Comparison of ENCODE assay signal across 10 mouse cellular contexts in genomic region chr3:89898870-89899510, GRCm38 (mm10). TPM values are rescaled to one million over a fixed set of nuclear protein-coding genes. Genes with fewer than 3 reads are reported as not detected.
DNase-seq lines count a peak whose midpoint lies in the region; ATAC-seq lines count a peak whose summit lies in the region.
"Had no signal": no experiment of that assay in that cellular context is flagged by ENCODE, and none has a peak within 500 bp of the region (broad histone marks: within the 10 kb centered on the region; RNA-seq: fewer than 3 reads in every experiment).

No protein-coding gene starts in this region.

- no peak overlapping the region for H3K4me2 ChIP-seq in embryonic facial prominence, embryonic 14.5 days (ENCODE audit: low read depth, low read length)
- no peak overlapping the region for H3K4me2 ChIP-seq in lung, embryonic 15.5 days
- H3K4me2 ChIP-seq: midbrain, embryonic 12.5 days had no signal

- peak; percentile 22 for DNase-seq in embryonic facial prominence, embryonic 14.5 days (ENCODE audit: low spot score)
- no peak for DNase-seq in embryonic facial prominence, embryonic 10.5 days (ENCODE audit: low spot score)
- peak; percentile 92 for DNase-seq in adipocyte (ENCODE audit: low spot score)
- DNase-seq in kidney, adult 11 months: peak; percentile 37
- no peak for DNase-seq in T-cell, adult 2 months (ENCODE audit: low spot score)
- no peak for DNase-seq in left cerebral cortex, adult 8-10 months (ENCODE audit: low spot score in 2 of 2)

- H3K27ac ChIP-seq in embryonic facial prominence, embryonic 14.5 days (replicated peaks; ENCODE audit: low read depth, low read length): no peak overlapping the region
- H3K27ac ChIP-seq in embryonic facial prominence, embryonic 10.5 days (replicated peaks): no peak overlapping the region
- peak overlapping the region; percentile 69 for H3K27ac ChIP-seq in lung, embryonic 15.5 days
- H3K27ac ChIP-seq: hindbrain, postnatal 0 days; midbrain, embryonic 12.5 days had no signal

- no peak for ATAC-seq in embryonic facial prominence, embryonic 14.5 days (ENCODE audit: low read depth)
- ATAC-seq in lung, embryonic 15.5 days (ENCODE audit: borderline replicate concordance, extremely low read depth, low FRiP score, low TSS enrichment): peak; percentile 62; the same call in 1 of the 2 replicates
- ATAC-seq in cerebellum, adult (ENCODE audit: insufficient number of reproducible peaks, low FRiP score, low TSS enrichment): no peak
- ATAC-seq: hindbrain, postnatal 0 days had no signal

- no peak overlapping the region for H3K9ac ChIP-seq in embryonic facial prominence, embryonic 14.5 days (ENCODE audit: low read depth, low read length)
- H3K9ac ChIP-seq in lung, embryonic 15.5 days: no peak overlapping the region
- H3K9ac ChIP-seq: midbrain, embryonic 12.5 days had no signal

- whole genome bisulfite sequencing in embryonic facial prominence, embryonic 14.5 days: 56% methylated on average over 5 of the region's 5 CpGs
- 71% methylated on average over 5 of the region's 5 CpGs for WGBS in embryonic facial prominence, embryonic 10.5 days
- 48% methylated on average over 5 of the region's 5 CpGs for WGBS in lung, embryonic 15.5 days

- no peaks in the 10 kb centered on the region for H3K9me3 ChIP-seq in embryonic facial prominence, embryonic 14.5 days (ENCODE audit: control insufficient read depth, low read length)
- H3K9me3 ChIP-seq in embryonic facial prominence, embryonic 10.5 days: no peaks in the 10 kb centered on the region
- no peaks in the 10 kb centered on the region for H3K9me3 ChIP-seq in lung, embryonic 15.5 days
- H3K9me3 ChIP-seq: midbrain, embryonic 12.5 days had no signal

- peaks cover 8% of the 10 kb centered on the region for H3K4me1 ChIP-seq in embryonic facial prominence, embryonic 14.5 days (ENCODE audit: control insufficient read depth, insufficient read depth, low read length)
- 0 out of 2 replicates have a peak, but pooled peaks cover 2% of the 10 kb centered on the region for H3K4me1 ChIP-seq in embryonic facial prominence, embryonic 10.5 days
- H3K4me1 ChIP-seq in lung, embryonic 15.5 days: peaks cover 20% of the 10 kb centered on the region

- H3K27me3 ChIP-seq in embryonic facial prominence, embryonic 14.5 days (replicated peaks; ENCODE audit: control insufficient read depth, insufficient read depth, low read length): no peaks in the 10 kb centered on the region
- no peaks in the 10 kb centered on the region for H3K27me3 ChIP-seq in embryonic facial prominence, embryonic 10.5 days (replicated peaks; ENCODE audit: low read depth, poor library complexity, severe bottlenecking)
- H3K27me3 ChIP-seq in lung, embryonic 15.5 days: no peaks in the 10 kb centered on the region
- H3K27me3 ChIP-seq: midbrain, embryonic 12.5 days had no signal

- no peaks in the 10 kb centered on the region for H3K36me3 ChIP-seq in embryonic facial prominence, embryonic 14.5 days (ENCODE audit: control insufficient read depth, insufficient read depth, low read length)
- no peaks in the 10 kb centered on the region for H3K36me3 ChIP-seq in embryonic facial prominence, embryonic 10.5 days (replicated peaks)
- no peaks in the 10 kb centered on the region for H3K36me3 ChIP-seq in lung, embryonic 15.5 days
- H3K36me3 ChIP-seq: midbrain, embryonic 12.5 days had no signal

- no peak overlapping the region for H3K4me3 ChIP-seq in embryonic facial prominence, embryonic 14.5 days (ENCODE audit: low read depth, low read length)
- H3K4me3 ChIP-seq in embryonic facial prominence, embryonic 10.5 days: no peak overlapping the region
- H3K4me3 ChIP-seq in lung, embryonic 15.5 days: no peak overlapping the region
- H3K4me3 ChIP-seq: midbrain, embryonic 12.5 days had no signal

RNA-seq across cellular contexts. Expression of gene Il6ra, which starts 14.0 kb away (rescaled TPM):
- 1.4 and 2.3 TPM in 2 replicates for polyA plus RNA-seq in embryonic facial prominence, embryonic 14.5 days (2014; fragmentation: Nextera tagmentation; extraction: Ambion mirVana)
- polyA plus RNA-seq in embryonic facial prominence, embryonic 10.5 days (2016; fragmentation: Nextera tagmentation; extraction: Ambion mirVana): 0.41 and 0.61 TPM in 2 replicates
- polyA plus RNA-seq in lung, embryonic 15.5 days (2015; fragmentation: Nextera tagmentation; extraction: Ambion mirVana): 3.6 TPM in 2 replicates
- total RNA-seq in left cerebral cortex, adult 8-10 months (2022): 1 to 10 TPM; 3.8 to 6.6 (median 5.3) TPM

Comparison
In these comparisons a context has a peak if more than half of its experiments do, and no peak if none do; other contexts are left out.
1. DNase-seq: peak in embryonic facial prominence, embryonic 14.5 days (single experiment), adipocyte (single experiment) and kidney, adult 11 months (single experiment); none in embryonic facial prominence, embryonic 10.5 days (single experiment), T-cell, adult 2 months (single experiment) and left cerebral cortex, adult 8-10 months (0 of 2).